Mouse (Mus musculus) liver, embryonic 11.5 days (tissue): ENCODE measurements around the gene Pvr. TPM values are rescaled to one million over a fixed set of nuclear protein-coding genes. Genes with fewer than 3 reads are reported as not detected.

ENCODE experiments used
- ATAC-seq: fragments of 200-750 bp; cut with Nextera tagmentation; replicated peaks from 2 replicates; pipeline ENCODE4 v1.8.0; 2017; ENCODE audit warnings: moderate number of reproducible peaks, mild to moderate bottlenecking, moderate TSS enrichment, moderate library complexity; ENCODE audit not compliant: low FRiP score
- DNase-seq: peaks from one replicate; pipeline ENCODE4 v3.0.0-alpha.2; 2017; ENCODE audit warnings: low spot score
- H3K27ac ChIP-seq: fragments of 300-500 bp; sonication (generic); 2 replicates; pipeline ENCODE4 v1.5.1; 2014; ENCODE audit warnings: mild to moderate bottlenecking, low read depth, low read length, control low read depth
- H3K27me3 ChIP-seq: fragments of 300-500 bp; sonication (generic); replicated peaks from 2 replicates; pipeline ENCODE4 v1.6.1; 2014; ENCODE audit warnings: low read length, mixed read lengths; ENCODE audit not compliant: control insufficient read depth, insufficient read depth
- H3K36me3 ChIP-seq: fragments of 300-500 bp; sonication (generic); 2 replicates; pipeline ENCODE4 v1.6.1; 2014; ENCODE audit warnings: mild to moderate bottlenecking, low read length, moderate library complexity, mixed read lengths; ENCODE audit not compliant: control insufficient read depth, insufficient read depth
- H3K4me1 ChIP-seq: fragments of 300-500 bp; sonication (generic); replicated peaks from 2 replicates; pipeline ENCODE4 v1.6.1; 2014; ENCODE audit warnings: low read length, mixed read lengths; ENCODE audit not compliant: control insufficient read depth, insufficient read depth
- H3K4me2 ChIP-seq: fragments of 300-500 bp; sonication (generic); 2 replicates; pipeline ENCODE4 v1.6.1; 2014; ENCODE audit warnings: mild to moderate bottlenecking, control low read depth, moderate library complexity
- H3K4me3 ChIP-seq: fragments of 300-500 bp; sonication (generic); 2 replicates; pipeline ENCODE4 v1.5.1; 2014; ENCODE audit warnings: low read depth, low read length, control low read depth
- H3K9ac ChIP-seq: fragments of 300-500 bp; sonication (generic); 2 replicates; pipeline ENCODE4 v1.6.1; 2014; ENCODE audit warnings: low read depth, low read length, control low read depth
- H3K9me3 ChIP-seq: fragments of 300-500 bp; sonication (generic); 2 replicates; pipeline ENCODE4 v1.6.1; 2016; ENCODE audit warnings: low read length, inconsistent platforms, mixed read lengths; ENCODE audit not compliant: control insufficient read depth
- WGBS: fragments of 180-500 bp; shearing (Covaris S2); extraction: QIAGEN DNeasy Blood & Tissue Kit; methylation state at CpG from one replicate; pipeline ENCODE4 v1.1.7; 2014; 5-methylcytosine and 5-hydroxymethylcytosine counted together
- polyA plus RNA-seq: library from polyadenylated mRNA; unstranded; fragments of >200 nt; fragmentation: Nextera tagmentation; extraction: Ambion mirVana; gene quantifications from 2 replicates; pipeline ENCODE4 v1.2.1, GENCODE M21; 2014

Gene Pvr
- polyA plus RNA-seq, 1 experiment from 2014 or later = 6.1 TPM

GRCm38 (mm10) chr7:19940256-19940655, 19.3 kb upstream of the Pvr start:
- Histone ChIP-seq H3K4me1 (no peaks in the 10 kb centered on the region), H3K36me3 (no peaks in the 10 kb centered on the region), H3K9ac (no peak overlapping the region), H3K4me3 (no peak overlapping the region; the same call in 1 of the 2 replicates), H3K27ac (peak overlapping the region; percentile 43; the same call in 1 of the 2 replicates), H3K4me2 (peak overlapping the region; percentile 16; the same call in 1 of the 2 replicates), H3K9me3 (no peaks in the 10 kb centered on the region), H3K27me3 (no peaks in the 10 kb centered on the region)
- DNase-seq = no peak
- 0 out of 2 replicates have a peak, but pooled peaks have one; percentile 10 for ATAC-seq
- WGBS = 15% methylated on average over 5 of the region's 6 CpGs

GRCm38 (mm10) chr7:19939555-19940235, 18.7 kb upstream of the Pvr start:
- H3K4me1 ChIP-seq = no peaks in the 10 kb centered on the region
- H3K4me2 ChIP-seq = peak overlapping the region; percentile 50
- WGBS = 50% methylated on average over 10 of the region's 12 CpGs
- no peak overlapping the region for H3K9ac ChIP-seq
- H3K36me3 ChIP-seq = no peaks in the 10 kb centered on the region
- ATAC-seq (peak; percentile 38; the same call in 1 of the 2 replicates), DNase-seq (no peak)
- no peak overlapping the region for H3K27ac ChIP-seq
- no peaks in the 10 kb centered on the region for H3K27me3 ChIP-seq
- no peak overlapping the region; the same call in 1 of the 2 replicates for H3K4me3 ChIP-seq
- H3K9me3 ChIP-seq = no peaks in the 10 kb centered on the region

GRCm38 (mm10) chr7:19937229-19937821, 16.4 kb upstream of the Pvr start:
- ATAC-seq = no peak
- Histone ChIP-seq H3K36me3 (no peaks in the 10 kb centered on the region), H3K4me1 (peaks cover 4% of the 10 kb centered on the region), H3K27ac (no peak overlapping the region), H3K27me3 (no peaks in the 10 kb centered on the region), H3K9me3 (no peaks in the 10 kb centered on the region), H3K9ac (no peak overlapping the region), H3K4me2 (no peak overlapping the region), H3K4me3 (no peak overlapping the region)
- no peak for DNase-seq
- 76% methylated on average over 11 of the region's 11 CpGs for WGBS

- ATAC-seq (no peak), DNase-seq (no peak)
- Histone ChIP-seq H3K9me3 (no peaks in the 10 kb centered on the region), H3K27me3 (peaks cover 8% of the 10 kb centered on the region; the same call in 1 of the 2 replicates), H3K36me3 (no peaks in the 10 kb centered on the region), H3K4me1 (peaks cover 4% of the 10 kb centered on the region), H3K4me2 (peak overlapping the region; percentile 53; the same call in 1 of the 2 replicates), H3K27ac (peak overlapping the region; percentile 78; the same call in 1 of the 2 replicates), H3K9ac (no peak overlapping the region), H3K4me3 (no peak overlapping the region)
- WGBS = 67% methylated on average over 6 of the region's 6 CpGs
Measured at GRCm38 (mm10) chr7:19935961-19936360, 15.0 kb upstream of the Pvr start.

- Histone ChIP-seq H3K9me3 (no peaks in the 10 kb centered on the region), H3K36me3 (no peaks in the 10 kb centered on the region), H3K4me3 (peak overlapping the region; percentile 19; the same call in 1 of the 2 replicates), H3K27ac (peak overlapping the region; percentile 78), H3K4me2 (peak overlapping the region; percentile 53), H3K4me1 (peaks cover 4% of the 10 kb centered on the region), H3K27me3 (peaks cover 8% of the 10 kb centered on the region; the same call in 1 of the 2 replicates), H3K9ac (0 out of 2 replicates have a peak overlapping the region, but pooled peaks have one; percentile 30)
- DNase-seq (peak; percentile 51), ATAC-seq (peak; percentile 50)
- 46% methylated on average over 20 of the region's 20 CpGs for WGBS
Measured at GRCm38 (mm10) chr7:19935171-19935751, 14.3 kb upstream of the Pvr start.

GRCm38 (mm10) chr7:19932877-19933809, 12.2 kb upstream of the Pvr start:
- Histone ChIP-seq H3K4me3 (peak overlapping the region; percentile 16; the same call in 1 of the 2 replicates), H3K36me3 (no peaks in the 10 kb centered on the region), H3K4me2 (peak overlapping the region; percentile 64), H3K27me3 (peaks cover 8% of the 10 kb centered on the region; the same call in 1 of the 2 replicates), H3K27ac (no peak overlapping the region), H3K9ac (no peak overlapping the region), H3K4me1 (peaks cover 4% of the 10 kb centered on the region), H3K9me3 (no peaks in the 10 kb centered on the region)
- ATAC-seq (peak; percentile 70), DNase-seq (peak; percentile 52)
- 20% methylated on average over 21 of the region's 21 CpGs for WGBS

- Histone ChIP-seq H3K4me2 (no peak overlapping the region), H3K9me3 (no peaks in the 10 kb centered on the region), H3K36me3 (no peaks in the 10 kb centered on the region), H3K4me3 (no peak overlapping the region), H3K27ac (no peak overlapping the region), H3K9ac (no peak overlapping the region), H3K4me1 (peaks cover 4% of the 10 kb centered on the region), H3K27me3 (peaks cover 8% of the 10 kb centered on the region; the same call in 1 of the 2 replicates)
- DNase-seq (no peak), ATAC-seq (no peak)
- 12% methylated on average over 13 of the region's 13 CpGs for WGBS
Measured at GRCm38 (mm10) chr7:19932133-19932876, 11.3 kb upstream of the Pvr start.
